Mouse (Mus musculus) frontal cortex, adult (tissue): ENCODE data around the gene Spem2.

ENCODE experiments used
- ATAC-seq: cut with Nextera tagmentation; 2 replicates; pipeline ENCODE4 v1.9.2; 2017; ENCODE audit warnings: mild to moderate bottlenecking, moderate library complexity, mixed read lengths; ENCODE audit not compliant: low TSS enrichment

Gene Spem2

GRCm38 (mm10) chr11:69799394-69800137, 18.7 kb downstream of the Spem2 start:
- ATAC-seq: no peak

DNA sequence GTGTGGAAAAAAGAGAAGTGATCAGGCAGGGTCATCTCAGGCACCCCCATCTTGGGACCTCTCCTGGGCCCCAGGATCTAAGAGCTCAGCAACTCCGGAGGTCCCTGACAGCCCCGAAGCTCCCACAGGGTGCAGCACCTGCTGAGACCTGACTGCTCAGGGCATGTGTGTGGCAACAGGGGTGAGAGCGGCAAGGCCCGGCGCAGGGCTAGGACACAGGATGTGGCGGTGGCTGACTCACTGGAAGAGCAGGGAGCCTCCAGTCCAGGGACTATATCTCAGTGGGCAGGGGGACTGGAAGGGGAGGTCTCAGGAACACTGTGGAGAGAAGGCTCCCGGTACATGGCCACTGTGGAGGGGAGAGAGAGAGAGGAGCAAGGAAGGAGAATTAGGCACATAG, 20.3 kb downstream of the Spem2 start:
- no peak for ATAC-seq

DNA sequence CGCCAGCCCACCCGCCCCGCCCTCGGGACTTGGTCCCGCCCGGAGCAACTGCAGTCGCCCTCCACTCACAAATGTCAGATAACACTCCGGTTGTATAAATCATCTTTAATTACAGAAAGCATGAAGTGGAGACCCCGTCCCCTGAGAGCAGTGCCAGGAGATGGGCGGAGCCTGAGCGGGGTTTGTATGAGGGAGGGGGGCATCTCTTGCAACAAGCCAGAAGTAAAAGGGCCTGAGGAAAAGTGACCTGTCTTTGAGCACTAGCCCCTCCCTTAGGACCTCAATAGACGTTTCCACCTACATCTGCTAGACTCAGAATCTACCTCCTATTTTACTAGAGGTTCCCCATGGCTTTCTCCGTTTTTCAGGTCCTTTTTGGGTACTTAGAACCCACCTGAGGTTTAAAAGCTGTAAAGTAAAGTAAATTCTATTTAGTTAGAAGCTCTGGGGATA, 22.3 kb downstream of the Spem2 start:
- ATAC-seq: no peak

- peak; percentile 97 for ATAC-seq
Measured at GRCm38 (mm10) chr11:69795168-69795982, 22.9 kb downstream of the Spem2 start, which contains the start of gene Chrnb1. Gene Chrnb1 (minus strand): TSS chr11:69795943.

GRCm38 (mm10) chr11:69793429-69793828, 24.8 kb downstream of the Spem2 start:
- no peak for ATAC-seq

- peak; percentile 56 for ATAC-seq
Measured at GRCm38 (mm10) chr11:69791420-69791819, 26.8 kb downstream of the Spem2 start.

DNA sequence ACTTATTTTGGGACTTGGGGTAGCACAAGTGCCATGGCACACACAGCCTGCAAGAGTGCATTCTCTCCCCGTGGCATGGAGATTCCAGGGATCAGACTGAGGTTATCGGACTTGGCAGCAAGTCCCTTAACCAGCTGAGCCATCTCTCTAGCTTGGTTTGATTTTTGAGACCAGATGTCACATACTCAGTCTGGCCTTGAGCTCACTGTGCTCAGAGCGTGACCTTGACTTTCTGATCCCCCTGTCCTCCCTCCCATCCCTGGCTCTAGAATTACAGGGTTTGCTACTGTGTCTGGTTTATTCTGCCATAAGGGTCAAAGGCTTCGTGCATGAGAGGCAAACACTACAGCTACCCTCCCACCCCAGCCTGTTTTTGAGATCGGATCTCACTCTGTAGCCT, 28.8 kb downstream of the Spem2 start:
- ATAC-seq: no peak

DNA sequence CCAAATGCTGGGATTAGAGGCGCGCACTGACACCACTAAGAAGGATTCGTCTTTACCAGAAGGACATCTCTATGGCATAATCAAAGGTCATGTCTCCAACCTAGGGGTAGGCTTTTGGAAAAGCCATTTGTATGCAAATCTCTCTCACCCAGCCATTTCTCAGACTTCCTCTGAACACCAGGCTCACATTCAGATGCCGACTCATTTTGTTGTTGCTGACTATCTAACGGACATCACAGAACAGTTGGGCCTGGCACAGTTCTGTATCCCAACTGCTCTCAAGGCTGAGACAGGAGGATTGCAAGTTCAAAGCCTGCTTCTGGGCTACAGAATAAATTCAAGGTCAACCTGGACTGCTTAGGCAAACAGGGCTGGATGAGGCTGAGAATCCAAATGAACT, 31.0 kb downstream of the Spem2 start:
- ATAC-seq: no peak

DNA sequence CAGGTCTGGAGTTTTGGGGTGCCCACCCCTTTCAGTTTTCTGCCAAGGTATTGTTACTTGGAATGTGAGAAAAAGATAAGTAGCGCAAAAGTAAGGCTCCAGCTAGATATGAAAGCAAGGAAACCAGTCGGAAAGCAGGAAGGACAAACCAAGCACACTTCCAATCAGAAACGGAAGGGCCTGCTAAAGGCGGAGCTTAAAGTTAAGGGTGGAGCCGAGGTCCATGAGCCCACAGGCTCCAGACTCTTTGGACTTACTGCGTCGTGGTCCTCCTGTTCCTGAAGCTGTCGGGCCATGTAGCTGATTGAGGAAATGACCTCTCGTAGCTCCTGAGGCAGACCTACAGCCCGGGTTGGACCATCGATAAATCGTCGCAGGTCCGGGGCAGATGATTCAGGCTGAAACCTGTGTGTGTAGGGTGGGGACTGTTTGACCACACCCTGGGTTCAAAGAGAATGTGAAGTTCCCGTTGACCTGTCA, 33.4 kb downstream of the Spem2 start:
- no peak for ATAC-seq

GRCm38 (mm10) chr11:69781828-69782227, 36.4 kb downstream of the Spem2 start:
- no peak for ATAC-seq

- ATAC-seq: no peak
Measured at GRCm38 (mm10) chr11:69778985-69779384, 39.3 kb downstream of the Spem2 start.

- ATAC-seq: no peak
Measured at GRCm38 (mm10) chr11:69778258-69778982, 39.8 kb downstream of the Spem2 start.

GRCm38 (mm10) chr11:69777504-69778257, 40.6 kb downstream of the Spem2 start:
- peak; percentile 22; the same call in 1 of the 2 replicates for ATAC-seq

GRCm38 (mm10) chr11:69776488-69776887, 41.8 kb downstream of the Spem2 start:
- no peak for ATAC-seq

DNA sequence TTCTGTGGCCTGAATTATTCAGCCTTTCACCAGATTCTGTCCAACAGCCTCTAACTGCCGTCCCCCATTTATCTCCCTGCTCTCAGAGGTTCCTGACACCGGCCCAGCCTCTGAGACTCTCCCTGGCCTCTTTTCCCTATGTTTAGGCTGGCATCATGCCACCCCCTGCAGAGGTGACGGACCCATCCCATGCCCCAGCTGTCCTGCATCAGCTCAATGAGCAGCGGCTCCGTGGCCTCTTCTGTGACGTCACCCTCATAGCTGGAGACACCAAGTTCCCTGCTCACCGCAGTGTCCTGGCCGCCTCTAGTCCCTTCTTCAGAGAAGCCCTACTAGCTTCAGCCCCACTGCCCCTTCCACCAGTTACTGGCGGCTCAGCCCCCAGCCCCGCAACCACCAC, 42.5 kb downstream of the Spem2 start:
- no peak for ATAC-seq

- ATAC-seq: no peak
Measured at GRCm38 (mm10) chr11:69774961-69775360, 43.3 kb downstream of the Spem2 start.

GRCm38 (mm10) chr11:69767625-69767909, 50.7 kb downstream of the Spem2 start:
- 0 out of 2 replicates have a peak, but pooled peaks have one; percentile 10 for ATAC-seq

GRCm38 (mm10) chr11:69766872-69767624, 51.2 kb downstream of the Spem2 start:
- 0 out of 2 replicates have a peak, but pooled peaks have one; percentile 5 for ATAC-seq
